Mouse (Mus musculus) gastrocnemius, postnatal 14 days (tissue): ENCODE data around the gene Lrig2. TPM values are rescaled to one million over a fixed set of nuclear protein-coding genes. Genes with fewer than 3 reads are reported as not detected.

Experiments used
- total RNA-seq, 2 experiments: library from RNA; stranded (reverse); gene quantifications; 2 replicates each; pipeline ENCODE4 v1.2.3; 2021

Lrig2 gene
- total RNA-seq, 2 experiments from 2014 or later, result 5.8 to 8.5 TPM

Other genes starting within 250 kb of the Lrig2 start
- gene Slc16a1, start 126.8 kb upstream of the Lrig2 start, total RNA-seq, result 10 to 100 TPM; 20.4 to 26.4 TPM